Mouse (Mus musculus) E14TG2a.4 (cell line): ENCODE data around the gene Begain.
A peak's percentile ranks its signal among the peaks of the same experiment; 100 is the strongest.

Experiments used
- H3K27me3 ChIP-seq: 2 replicates; pipeline ENCODE4 v1.6.1; 2014; ENCODE audit warnings: low read length, control low read depth; ENCODE audit not compliant: insufficient read depth
- H3K36me3 ChIP-seq: 2 replicates; pipeline ENCODE4 v1.6.1; 2014; ENCODE audit warnings: low read length, control low read depth; ENCODE audit not compliant: insufficient read depth
- H3K4me1 ChIP-seq: replicated peaks from 2 replicates; pipeline ENCODE4 v1.6.1; 2014; ENCODE audit warnings: low read depth, low read length, control low read depth
- H3K4me3 ChIP-seq: replicated peaks from 2 replicates; pipeline ENCODE4 v1.5.1; 2014; ENCODE audit warnings: mild to moderate bottlenecking, low read length
- H3K9me3 ChIP-seq: 2 replicates; pipeline ENCODE4 v1.6.1; 2014; ENCODE audit warnings: low read length, control low read depth
- CTCF ChIP-seq: conservative IDR thresholded peaks from 2 replicates; pipeline ENCODE4 v1.5.1; 2014; ENCODE audit warnings: low read length
- NANOG ChIP-seq: IDR thresholded peaks from 2 replicates; pipeline ENCODE4 v1.6.1; 2014; ENCODE audit warnings: borderline replicate concordance, low read length, mixed read lengths
- POU5F1 ChIP-seq: IDR thresholded peaks from 2 replicates; pipeline ENCODE4 v1.6.1; 2014; ENCODE audit warnings: low read length, borderline replicate concordance

The Begain gene

GRCm38 (mm10) chr12:109090041-109090440 lies 22.0 kb upstream of the Begain start:
- Histone ChIP-seq H3K4me1 (peaks cover 8% of the 10 kb centered on the region), H3K9me3 (peaks cover 13% of the 10 kb centered on the region; the same call in 1 of the 2 replicates), H3K36me3 (no peaks in the 10 kb centered on the region), H3K27me3 (peaks cover 16% of the 10 kb centered on the region), H3K4me3 (peak overlapping the region; percentile 20; the same call in 1 of the 2 replicates)
- TF ChIP-seq POU5F1 (no peak), CTCF (no peak), NANOG (no peak)

DNA sequence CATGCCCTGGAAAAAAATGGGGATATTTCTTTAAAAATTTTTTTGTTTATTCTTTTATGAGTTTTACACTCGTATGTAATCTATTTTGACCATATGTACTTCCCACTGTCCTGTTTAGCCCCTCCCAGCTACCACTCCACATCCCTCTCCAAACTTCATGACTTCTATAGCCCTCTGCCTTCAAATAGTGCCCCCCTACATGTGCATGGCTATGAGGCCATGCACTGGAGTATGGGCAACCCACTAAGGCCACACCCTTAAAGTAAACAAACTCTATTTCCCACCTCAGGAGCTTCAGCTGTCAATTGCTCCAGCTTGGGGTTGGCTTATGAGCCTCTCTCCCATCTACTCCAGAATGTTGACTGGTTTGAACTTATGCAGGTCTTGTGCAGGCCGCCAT lies 18.1 kb upstream of the Begain start:
- Histone ChIP-seq H3K4me3 (no peak overlapping the region), H3K27me3 (no peaks in the 10 kb centered on the region), H3K36me3 (no peaks in the 10 kb centered on the region), H3K4me1 (peaks cover 17% of the 10 kb centered on the region), H3K9me3 (peaks cover 13% of the 10 kb centered on the region; the same call in 1 of the 2 replicates)
- TF ChIP-seq POU5F1 (no peak), CTCF (no peak)

- no peak overlapping the region for H3K4me3 ChIP-seq
- H3K36me3 ChIP-seq: no peaks in the 10 kb centered on the region
- no peak for TF ChIP-seq POU5F1
- no peak for TF ChIP-seq NANOG
- TF ChIP-seq CTCF: no peak
- H3K9me3 ChIP-seq: peaks cover 13% of the 10 kb centered on the region; the same call in 1 of the 2 replicates
- H3K4me1 ChIP-seq: peaks cover 17% of the 10 kb centered on the region
- H3K27me3 ChIP-seq: no peaks in the 10 kb centered on the region
Observed at GRCm38 (mm10) chr12:109085674-109086073, 17.7 kb upstream of the Begain start.

DNA sequence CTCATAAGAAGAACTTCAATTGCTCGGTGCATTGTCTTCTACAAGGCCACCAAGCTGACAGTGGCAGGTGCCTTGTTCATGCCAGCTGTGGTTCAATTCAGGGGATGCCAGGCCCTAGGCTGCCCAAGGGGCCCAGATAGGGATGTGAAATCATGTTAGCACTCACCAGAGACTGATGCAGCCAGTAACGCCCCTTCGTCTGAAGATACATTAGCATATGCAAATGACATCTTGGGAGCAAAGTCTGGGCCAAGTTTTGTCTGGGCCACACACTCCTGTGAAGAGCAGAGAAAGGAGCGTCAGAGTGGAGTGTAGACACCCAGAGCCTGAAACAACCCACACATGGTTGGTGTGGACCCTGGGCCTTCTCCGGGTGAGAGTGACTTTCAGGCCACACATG lies 17.0 kb upstream of the Begain start:
- no peaks in the 10 kb centered on the region for H3K36me3 ChIP-seq
- TF ChIP-seq NANOG (no peak), CTCF (no peak), POU5F1 (no peak)
- peaks cover 13% of the 10 kb centered on the region; the same call in 1 of the 2 replicates for H3K9me3 ChIP-seq
- H3K4me3 ChIP-seq: no peak overlapping the region
- peaks cover 17% of the 10 kb centered on the region for H3K4me1 ChIP-seq
- no peaks in the 10 kb centered on the region for H3K27me3 ChIP-seq

DNA sequence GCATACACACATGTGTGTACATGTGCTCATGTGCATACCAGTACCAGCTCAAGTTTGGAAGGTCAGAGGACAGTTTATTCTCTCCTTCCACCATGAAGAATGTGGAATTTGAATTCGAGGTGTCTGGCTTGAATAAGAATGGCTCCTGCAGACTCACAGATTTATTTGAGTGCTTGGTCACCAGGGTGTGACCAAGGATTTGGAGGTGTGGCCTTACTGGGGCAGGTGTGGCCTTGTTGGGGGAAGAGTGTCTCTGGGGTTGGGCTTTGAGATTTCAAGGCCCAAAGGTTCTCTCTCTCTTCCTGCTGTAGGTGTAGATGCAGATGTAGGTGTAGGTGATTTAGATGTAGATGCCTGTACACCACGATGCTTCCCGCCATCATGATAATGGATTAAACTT lies 15.5 kb upstream of the Begain start:
- no peak for TF ChIP-seq NANOG
- no peak for TF ChIP-seq POU5F1
- TF ChIP-seq CTCF: no peak
- Histone ChIP-seq H3K27me3 (0 out of 2 replicates have a peak, but pooled peaks cover 3% of the 10 kb centered on the region), H3K4me1 (peaks cover 17% of the 10 kb centered on the region), H3K36me3 (no peaks in the 10 kb centered on the region), H3K4me3 (no peak overlapping the region), H3K9me3 (peaks cover 3% of the 10 kb centered on the region; the same call in 1 of the 2 replicates)

DNA sequence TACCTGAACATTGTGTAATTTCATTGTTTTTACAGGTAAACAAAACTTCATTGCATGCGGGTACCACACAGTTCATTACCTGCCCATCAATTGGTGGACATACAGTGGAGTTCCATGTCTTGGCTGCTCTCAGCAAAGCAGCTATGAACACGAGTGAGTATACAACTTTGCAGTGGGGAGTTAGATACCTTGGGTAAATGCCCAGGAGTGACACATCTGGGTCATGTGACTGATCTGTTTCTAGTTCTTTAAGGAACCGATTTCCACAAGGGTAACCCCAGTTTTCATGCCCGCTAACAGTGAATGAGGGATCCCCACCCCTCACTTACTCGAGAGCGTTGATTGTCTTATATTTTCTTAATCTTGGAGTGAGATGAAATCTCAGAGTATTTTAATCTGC lies 9.0 kb upstream of the Begain start:
- no peak overlapping the region for H3K4me3 ChIP-seq
- peaks cover 10% of the 10 kb centered on the region; the same call in 1 of the 2 replicates for H3K4me1 ChIP-seq
- no peaks in the 10 kb centered on the region for H3K9me3 ChIP-seq
- TF ChIP-seq POU5F1 (no peak), CTCF (no peak), NANOG (no peak)
- H3K36me3 ChIP-seq: no peaks in the 10 kb centered on the region
- H3K27me3 ChIP-seq: peaks cover 43% of the 10 kb centered on the region

GRCm38 (mm10) chr12:109074777-109075285 lies 6.8 kb upstream of the Begain start:
- peaks cover 16% of the 10 kb centered on the region; the same call in 1 of the 2 replicates for H3K4me1 ChIP-seq
- no peaks in the 10 kb centered on the region for H3K36me3 ChIP-seq
- H3K9me3 ChIP-seq: no peaks in the 10 kb centered on the region
- TF ChIP-seq NANOG: no peak
- no peak for TF ChIP-seq CTCF
- no peak for TF ChIP-seq POU5F1
- H3K27me3 ChIP-seq: peaks cover 65% of the 10 kb centered on the region
- H3K4me3 ChIP-seq: no peak overlapping the region

GRCm38 (mm10) chr12:109074106-109074505 lies 6.1 kb upstream of the Begain start:
- Histone ChIP-seq H3K27me3 (peaks cover 72% of the 10 kb centered on the region), H3K9me3 (no peaks in the 10 kb centered on the region), H3K4me3 (no peak overlapping the region), H3K4me1 (peaks cover 16% of the 10 kb centered on the region; the same call in 1 of the 2 replicates), H3K36me3 (no peaks in the 10 kb centered on the region)
- no peak for TF ChIP-seq NANOG
- no peak for TF ChIP-seq POU5F1
- no peak for TF ChIP-seq CTCF

DNA sequence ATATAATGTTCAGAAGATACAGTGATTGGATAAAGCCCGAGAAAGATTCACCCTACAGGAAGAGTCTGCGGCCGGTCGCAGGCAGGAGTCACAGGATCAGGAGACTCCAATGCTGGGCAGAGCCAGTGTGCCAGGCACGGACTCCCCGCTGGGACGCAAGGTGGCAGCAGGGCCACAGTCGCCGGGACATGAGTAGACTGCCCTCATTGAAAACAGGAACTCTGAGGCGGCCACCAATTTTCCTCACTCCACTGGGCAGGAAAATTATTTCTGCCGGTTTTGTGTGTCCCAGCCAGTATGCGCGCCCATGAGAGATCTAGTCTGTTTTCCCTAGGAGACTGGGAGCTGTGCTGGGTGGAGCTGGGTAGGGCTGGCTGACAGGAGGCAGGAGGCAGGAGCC lies 3.2 kb upstream of the Begain start:
- Histone ChIP-seq H3K9me3 (no peaks in the 10 kb centered on the region), H3K27me3 (peaks cover 89% of the 10 kb centered on the region), H3K36me3 (no peaks in the 10 kb centered on the region), H3K4me3 (no peak overlapping the region), H3K4me1 (peaks cover 30% of the 10 kb centered on the region)
- no peak for TF ChIP-seq NANOG
